Mouse (Mus musculus) heart, postnatal 25 days (tissue): Measurements from ENCODE around the gene Bco2. TPM values are rescaled to one million over a fixed set of nuclear protein-coding genes. Genes with fewer than 3 reads are reported as not detected.

Source experiments
- DNase-seq: peaks from one replicate; pipeline ENCODE4 v3.0.0; 2022; ENCODE audit warnings: low spot score
- intact Hi-C: fragments of 180-260 bp; cut with DNase I; formaldehyde crosslinking; loops from one replicate; pipeline ENCODE4 v1.15.1; 2025
- total RNA-seq, 2 experiments: library from RNA; stranded (reverse); gene quantifications; 2 replicates each; pipeline ENCODE4 v1.2.3; 2021

The Bco2 gene
- total RNA-seq, 2 experiments from 2014 or later = 0.31 to 0.36 TPM

GRCm38 (mm10) chr9:50485521-50485920, 69.5 kb downstream of the Bco2 start:
- DNase-seq = no peak
- intact Hi-C loops = no loop called here

Other genes with a start within 250 kb of the Bco2 start
- 100 to 1,000 TPM; 353 to 446 TPM for gene Rpl10-ps3, start 210.2 kb downstream of the Bco2 start, total RNA-seq
- 1 to 10 TPM; 1.6 to 2.2 TPM for gene Plet1, start 60.7 kb downstream of the Bco2 start, total RNA-seq
- gene Pts, start 26.5 kb downstream of the Bco2 start, total RNA-seq = 10 to 100 TPM; 29.0 to 29.5 TPM
- 1 to 10 TPM; 1.3 to 1.4 TPM for gene Il18, start 354 bp downstream of the Bco2 start, total RNA-seq
- gene Tex12, start 6.1 kb upstream of the Bco2 start, total RNA-seq = not detected
- 100 to 1,000 TPM; 709 to 741 TPM for gene Sdhd, start 48.6 kb upstream of the Bco2 start, total RNA-seq
- gene Timm8b, start 48.7 kb upstream of the Bco2 start, total RNA-seq = 100 to 1,000 TPM; 271 to 273 TPM
- under 1 TPM; 0.39 to 0.52 TPM for gene Pih1d2, start 62.1 kb upstream of the Bco2 start, total RNA-seq
- gene Nkapd1, start 62.3 kb upstream of the Bco2 start, total RNA-seq = 10 to 100 TPM; 13.8 to 14.7 TPM
- gene Dlat, start 104.6 kb upstream of the Bco2 start, total RNA-seq = 100 to 1,000 TPM; 436 to 450 TPM
- 1 to 10 TPM; 2.5 to 5.3 TPM for gene Dixdc1, start 184.3 kb upstream of the Bco2 start, total RNA-seq
- 1 to 10 TPM; 1.9 to 2.4 TPM for gene 2310030G06Rik, start 191.4 kb upstream of the Bco2 start, total RNA-seq
- 1,000 to 10,000 TPM; 2,218 to 2,599 TPM for gene Cryab, start 196.1 kb upstream of the Bco2 start, total RNA-seq
- 100 to 1,000 TPM; 141 to 154 TPM for gene Hspb2, start 197.2 kb upstream of the Bco2 start, total RNA-seq
- gene Fdxacb1, start 213.1 kb upstream of the Bco2 start, total RNA-seq = 1 to 10 TPM; 5.1 to 5.2 TPM
- 10 to 100 TPM in 1 of 2 experiments, 1 to 10 TPM in 1; 9.9 to 11.6 TPM for gene Alg9, start 219.8 kb upstream of the Bco2 start, total RNA-seq
- 10 to 100 TPM in 1 of 2 experiments, 1 to 10 TPM in 1; 8.9 to 10.3 TPM for gene 1110032A03Rik, start 220.3 kb upstream of the Bco2 start, total RNA-seq